Mouse (Mus musculus) G1E-ER4 (cell line): ENCODE measurements around the gene Glis2. TPM values are rescaled to one million over a fixed set of nuclear protein-coding genes. Genes with fewer than 3 reads are reported as not detected.

Experiments used
- GATA1 ChIP-seq: IDR thresholded peaks from one replicate; pipeline ENCODE4 v1.8.0; 2012; ENCODE audit warnings: low read length, inconsistent platforms
- polyA plus RNA-seq: library from polyadenylated mRNA; stranded (reverse); fragments of >175 nt; gene quantifications from 2 replicates; pipeline ENCODE4 v1.2.3, GENCODE M21; 2012

Glis2 gene
- polyA plus RNA-seq, 1 experiment: 0.44 TPM

- no peak for TF ChIP-seq GATA1
Measured at GRCm38 (mm10) chr16:4595527-4595963, 1.0 kb downstream of the Glis2 start.

DNA sequence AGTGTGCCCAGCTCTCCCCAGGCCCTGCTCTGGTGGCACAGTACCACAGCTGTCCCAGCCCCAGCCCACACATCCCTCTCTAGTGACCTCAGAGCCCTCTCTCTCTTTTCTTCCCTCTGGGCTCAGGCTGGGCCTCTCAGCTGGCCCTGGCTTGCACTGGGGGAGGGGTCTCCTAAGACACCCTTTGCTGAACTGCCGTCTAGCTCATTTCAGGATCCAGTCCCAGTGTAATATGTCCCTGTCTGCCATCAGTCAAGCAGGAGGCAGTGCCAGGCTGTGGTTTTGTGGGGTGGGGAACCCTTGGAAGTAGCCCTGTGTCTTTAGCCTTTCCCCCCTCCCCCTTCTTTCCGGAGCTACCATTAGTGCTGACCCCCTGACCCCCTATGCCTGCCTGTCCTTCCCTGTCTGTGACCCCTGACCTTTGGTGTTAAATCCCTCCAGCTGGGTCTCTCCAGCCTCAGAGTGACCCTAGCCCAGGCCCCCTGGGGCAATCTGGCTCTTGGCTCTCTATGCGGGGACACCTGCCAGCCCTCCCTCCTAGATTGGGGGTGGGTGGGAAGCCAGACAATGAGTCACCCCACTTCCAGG lies 1.7 kb downstream of the Glis2 start:
- no peak for TF ChIP-seq GATA1

GRCm38 (mm10) chr16:4596836-4597235 lies 2.3 kb downstream of the Glis2 start:
- TF ChIP-seq GATA1: no peak

GRCm38 (mm10) chr16:4597296-4597695 lies 2.8 kb downstream of the Glis2 start:
- TF ChIP-seq GATA1: no peak

- TF ChIP-seq GATA1: no peak
Measured at GRCm38 (mm10) chr16:4598041-4598440, 3.5 kb downstream of the Glis2 start.

- no peak for TF ChIP-seq GATA1
Measured at GRCm38 (mm10) chr16:4598891-4599543, 4.5 kb downstream of the Glis2 start.

DNA sequence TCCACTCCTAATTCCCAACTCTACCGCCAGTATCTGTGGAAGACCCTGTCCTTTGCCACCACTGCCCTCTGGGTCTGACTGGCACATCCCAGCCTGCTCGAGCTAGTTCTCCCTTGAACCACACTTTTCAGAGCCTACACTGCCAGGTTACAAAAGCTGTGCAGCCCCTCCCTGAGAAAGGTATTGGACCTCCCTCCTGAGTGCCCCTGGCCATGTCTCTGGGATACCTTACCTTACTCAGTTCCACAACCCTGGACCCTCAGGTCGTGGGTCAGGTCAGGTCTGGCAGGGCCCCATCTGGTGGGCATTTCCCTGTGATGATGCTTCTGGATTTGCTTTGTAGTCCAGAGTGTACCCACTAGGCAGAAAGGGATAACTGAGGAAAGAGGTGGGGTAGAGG lies 5.1 kb downstream of the Glis2 start:
- TF ChIP-seq GATA1: no peak

GRCm38 (mm10) chr16:4600701-4601310 lies 6.3 kb downstream of the Glis2 start:
- TF ChIP-seq GATA1: no peak

- no peak for TF ChIP-seq GATA1
Measured at GRCm38 (mm10) chr16:4602189-4602588, 7.7 kb downstream of the Glis2 start.

- TF ChIP-seq GATA1: no peak
Measured at GRCm38 (mm10) chr16:4602766-4603452, 8.4 kb downstream of the Glis2 start.

DNA sequence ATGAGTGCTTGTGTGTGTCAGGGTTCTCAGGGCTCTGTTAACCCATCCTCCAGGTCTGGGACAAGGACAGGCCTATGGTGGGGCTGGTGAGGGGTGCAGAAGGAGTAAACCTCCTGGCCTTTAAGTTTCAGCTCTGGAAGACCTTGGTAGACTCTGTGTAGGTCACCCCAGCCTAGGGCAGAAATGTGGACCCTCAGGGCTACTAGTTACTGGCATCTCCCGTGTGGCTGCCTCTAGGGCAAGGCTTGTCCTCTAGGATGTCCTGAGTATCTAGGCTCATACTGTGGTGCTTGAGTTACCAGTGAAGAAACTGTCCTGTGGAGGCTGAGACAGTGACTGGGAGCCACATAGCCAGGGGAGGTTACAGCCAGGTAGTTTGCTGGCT lies 8.9 kb downstream of the Glis2 start:
- TF ChIP-seq GATA1: no peak

- no peak for TF ChIP-seq GATA1
Measured at GRCm38 (mm10) chr16:4604293-4604837, 9.9 kb downstream of the Glis2 start.

DNA sequence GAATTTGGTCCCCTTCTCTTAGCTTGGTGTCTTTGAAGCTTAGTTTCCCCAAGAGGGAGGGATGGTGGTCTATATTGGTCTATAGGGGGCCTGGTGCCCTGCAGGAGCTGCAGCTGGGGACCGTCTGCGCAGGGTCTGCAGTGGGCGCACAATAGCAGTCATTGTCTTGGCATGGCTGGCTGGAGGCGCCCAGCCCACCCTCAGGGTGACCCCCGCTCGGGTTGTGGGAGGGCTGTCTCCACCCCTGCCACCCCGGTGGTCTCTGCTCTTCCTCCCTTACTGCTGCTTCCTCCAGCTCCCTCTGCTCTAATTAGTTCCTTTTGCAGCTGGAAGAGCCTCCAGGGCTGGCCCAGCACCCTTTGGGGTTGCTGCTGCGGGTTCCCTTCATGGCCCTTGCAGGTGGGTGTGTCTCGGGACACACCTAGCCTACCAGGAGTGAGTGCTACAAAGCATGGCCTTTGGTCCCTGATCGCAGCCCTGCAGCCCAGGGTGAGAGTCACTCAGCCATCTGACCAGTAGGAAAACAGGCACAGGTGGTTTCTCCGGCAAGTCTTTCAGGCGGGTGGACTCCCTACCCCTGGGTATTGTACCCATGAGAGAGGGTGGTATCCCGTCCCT lies 11.1 kb downstream of the Glis2 start:
- no peak for TF ChIP-seq GATA1

- TF ChIP-seq GATA1: no peak
Measured at GRCm38 (mm10) chr16:4606431-4607084, 12.0 kb downstream of the Glis2 start.
